ENCODE assay signal across 12 mouse cellular contexts in genomic region chr4:114595188-114595701, GRCm38 (mm10).
DNase-seq lines count a peak whose midpoint lies in the region; ATAC-seq and TF ChIP-seq lines count a peak whose summit lies in the region.
"Had no signal": no experiment of that assay in that cellular context is flagged by ENCODE, and none has a peak within 500 bp of the region (broad histone marks: within the 10 kb centered on the region; RNA-seq: fewer than 3 reads in every experiment).

No protein-coding gene starts in this region.

- H3K4me2 ChIP-seq in hindbrain, postnatal 0 days (ENCODE audit: low read depth, low read length) = no peak overlapping the region
- H3K4me2 ChIP-seq in hindbrain, embryonic 13.5 days = no peak overlapping the region
- H3K4me2 ChIP-seq in lung, postnatal 0 days (replicated peaks; ENCODE audit: low read depth, low read length) = no peak overlapping the region
- H3K4me2 ChIP-seq: limb, embryonic 12.5 days; neural tube, embryonic 12.5 days had no signal

- H3K9ac ChIP-seq in hindbrain, postnatal 0 days (replicated peaks; ENCODE audit: low read length) = no peak overlapping the region
- H3K9ac ChIP-seq in hindbrain, embryonic 13.5 days = no peak overlapping the region
- no peak overlapping the region for H3K9ac ChIP-seq in lung, postnatal 0 days (replicated peaks; ENCODE audit: low read depth)
- H3K9ac ChIP-seq: limb, embryonic 12.5 days; neural tube, embryonic 12.5 days had no signal

- H3K27ac ChIP-seq in hindbrain, postnatal 0 days = no peak overlapping the region
- no peak overlapping the region for H3K27ac ChIP-seq in hindbrain, embryonic 13.5 days
- peak overlapping the region; percentile 40; the same call in 1 of the 2 replicates for H3K27ac ChIP-seq in embryonic facial prominence, embryonic 10.5 days (replicated peaks)
- H3K27ac ChIP-seq in lung, postnatal 0 days (ENCODE audit: low read length) = no peak overlapping the region
- H3K27ac ChIP-seq: limb, embryonic 12.5 days; neural tube, embryonic 12.5 days had no signal

- no peak for TF ChIP-seq EP300 in lung, postnatal 0 days (IDR thresholded peaks at IDR 0.05)

- TF ChIP-seq CTCF in hindbrain, postnatal 0 days (IDR thresholded peaks at IDR 0.05; ENCODE audit: low read depth) = no peak
- TF ChIP-seq CTCF in lung, postnatal 0 days (IDR thresholded peaks at IDR 0.05) = no peak

- H3K9me3 ChIP-seq in hindbrain, postnatal 0 days (ENCODE audit: low read length) = no peaks in the 10 kb centered on the region
- H3K9me3 ChIP-seq in hindbrain, embryonic 13.5 days = no peaks in the 10 kb centered on the region
- no peaks in the 10 kb centered on the region for H3K9me3 ChIP-seq in embryonic facial prominence, embryonic 10.5 days
- H3K9me3 ChIP-seq in lung, postnatal 0 days (ENCODE audit: low read length) = no peaks in the 10 kb centered on the region
- H3K9me3 ChIP-seq: limb, embryonic 12.5 days; neural tube, embryonic 12.5 days had no signal

- no peaks in the 10 kb centered on the region for H3K27me3 ChIP-seq in hindbrain, postnatal 0 days (ENCODE audit: insufficient read depth, low read length)
- 0 out of 2 replicates have a peak, but pooled peaks cover 3% of the 10 kb centered on the region for H3K27me3 ChIP-seq in hindbrain, embryonic 13.5 days
- peaks cover 12% of the 10 kb centered on the region; the same call in 1 of the 2 replicates for H3K27me3 ChIP-seq in embryonic facial prominence, embryonic 10.5 days (replicated peaks; ENCODE audit: low read depth, poor library complexity, severe bottlenecking)
- no peaks in the 10 kb centered on the region for H3K27me3 ChIP-seq in lung, postnatal 0 days (replicated peaks; ENCODE audit: insufficient read depth, low read length)
- H3K27me3 ChIP-seq: neural tube, embryonic 12.5 days had no signal

- no peaks in the 10 kb centered on the region for H3K36me3 ChIP-seq in hindbrain, postnatal 0 days (ENCODE audit: insufficient read depth, low read length)
- no peaks in the 10 kb centered on the region for H3K36me3 ChIP-seq in hindbrain, embryonic 13.5 days
- no peaks in the 10 kb centered on the region for H3K36me3 ChIP-seq in embryonic facial prominence, embryonic 10.5 days (replicated peaks)
- no peaks in the 10 kb centered on the region for H3K36me3 ChIP-seq in lung, postnatal 0 days (ENCODE audit: insufficient read depth, low read length)
- H3K36me3 ChIP-seq: limb, embryonic 12.5 days; neural tube, embryonic 12.5 days had no signal

- peak; percentile 30 for DNase-seq in hindbrain, postnatal 0 days (ENCODE audit: low spot score)
- no peak for DNase-seq in embryonic facial prominence, embryonic 10.5 days (ENCODE audit: low spot score)
- DNase-seq in gastrocnemius, postnatal 25 days = peak; percentile 32
- no peak for DNase-seq in lung, postnatal 0 days (ENCODE audit: low spot score)
- DNase-seq in spleen, adult 18-20 months = no peak
- DNase-seq in thymus, postnatal 14 days = no peak
- DNase-seq: embryo, embryonic 11 days; kidney, adult 11 months; right cerebral cortex, adult 18-20 months had no signal

- H3K4me3 ChIP-seq in hindbrain, postnatal 0 days (ENCODE audit: low read length) = no peak overlapping the region
- H3K4me3 ChIP-seq in hindbrain, embryonic 13.5 days = no peak overlapping the region
- no peak overlapping the region for H3K4me3 ChIP-seq in embryonic facial prominence, embryonic 10.5 days
- H3K4me3 ChIP-seq in lung, postnatal 0 days (ENCODE audit: low read depth, low read length) = no peak overlapping the region
- H3K4me3 ChIP-seq: limb, embryonic 12.5 days; neural tube, embryonic 12.5 days had no signal

- H3K4me1 ChIP-seq in hindbrain, postnatal 0 days (ENCODE audit: insufficient read depth, low read length) = no peaks in the 10 kb centered on the region
- peaks cover 8% of the 10 kb centered on the region; the same call in 1 of the 2 replicates for H3K4me1 ChIP-seq in hindbrain, embryonic 13.5 days (replicated peaks)
- H3K4me1 ChIP-seq in embryonic facial prominence, embryonic 10.5 days = peaks cover 32% of the 10 kb centered on the region
- peaks cover 6% of the 10 kb centered on the region; the same call in 1 of the 2 replicates for H3K4me1 ChIP-seq in lung, postnatal 0 days (ENCODE audit: insufficient read depth, low read depth, low read length)

- 16% methylated on average over 2 of the region's 2 CpGs for WGBS in hindbrain, postnatal 0 days
- 45% methylated on average over 2 of the region's 2 CpGs for WGBS in hindbrain, embryonic 13.5 days
- WGBS in embryonic facial prominence, embryonic 10.5 days = 47% methylated on average over 2 of the region's 2 CpGs
- 58% methylated on average over 2 of the region's 2 CpGs for WGBS in lung, postnatal 0 days

- peak; percentile 39; the same call in 1 of the 2 replicates for ATAC-seq in hindbrain, postnatal 0 days
- no peak for ATAC-seq in hindbrain, embryonic 13.5 days (ENCODE audit: low FRiP score)
- peak; percentile 37 for ATAC-seq in lung, postnatal 0 days

Comparison
In these comparisons a context has a peak if more than half of its experiments do, and no peak if none do; other contexts are left out.
1. DNase-seq: peak in hindbrain, postnatal 0 days (single experiment) and gastrocnemius, postnatal 25 days (single experiment); none in embryonic facial prominence, embryonic 10.5 days (single experiment), lung, postnatal 0 days (single experiment), spleen, adult 18-20 months (0 of 2) and thymus, postnatal 14 days (single experiment).